Mouse (Mus musculus): ENCODE measurements around the gene Zfp105.

DNA sequence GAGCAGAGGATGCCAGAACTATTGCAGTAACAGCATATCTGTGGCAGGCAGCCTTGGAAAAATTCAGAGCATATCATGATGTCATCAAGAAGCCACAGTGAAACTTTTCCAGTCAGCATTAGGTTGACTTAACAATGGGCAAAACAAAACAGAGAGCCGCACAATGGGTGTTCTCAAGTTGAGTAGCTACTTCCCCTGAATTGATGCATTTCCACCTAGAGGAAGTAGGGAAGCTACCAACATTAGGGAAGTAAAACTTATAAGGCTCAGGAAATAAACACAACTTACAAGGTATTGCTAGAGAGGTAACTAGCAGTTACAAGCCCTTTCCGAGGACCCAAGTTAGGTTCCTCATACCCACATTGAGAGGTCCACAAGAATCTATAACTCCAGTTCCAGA, 21.8 kb upstream of the Zfp105 start:
- TF ChIP-seq POLR2A (IDR thresholded peaks at IDR 0.05; ENCODE audit: extremely low read depth, insufficient read depth, low read length) = no peak
- no peak for TF ChIP-seq CTCF (IDR thresholded peaks at IDR 0.05; ENCODE audit: extremely low read depth, insufficient read depth, low read length)
